Mouse (Mus musculus) hindbrain, embryonic 14.5 days (tissue): Measurements from ENCODE around the gene Pfn2. TPM values are rescaled to one million over a fixed set of nuclear protein-coding genes. Genes with fewer than 3 reads are reported as not detected.

Experiments used
- ATAC-seq: fragments of 200-750 bp; cut with Nextera tagmentation; 2 replicates; pipeline ENCODE4 v1.8.0; 2017; ENCODE audit warnings: moderate number of reproducible peaks, mild to moderate bottlenecking, moderate TSS enrichment, moderate library complexity; ENCODE audit not compliant: low FRiP score
- DNase-seq: peaks from one replicate; pipeline ENCODE4 v3.0.0-alpha.2; 2015; ENCODE audit warnings: low spot score
- H3K27ac ChIP-seq: fragments of 300-500 bp; sonication (generic); 2 replicates; pipeline ENCODE4 v1.5.1; 2014; ENCODE audit warnings: mild to moderate bottlenecking, moderate library complexity
- H3K27me3 ChIP-seq: fragments of 300-500 bp; sonication (generic); 2 replicates; pipeline ENCODE4 v1.6.1; 2014; ENCODE audit warnings: mild to moderate bottlenecking, low read length, mixed read lengths; ENCODE audit not compliant: control insufficient read depth, insufficient read depth
- H3K36me3 ChIP-seq: fragments of 300-500 bp; sonication (generic); replicated peaks from 2 replicates; pipeline ENCODE4 v1.6.1; 2014; ENCODE audit not compliant: control insufficient read depth, insufficient read depth
- H3K4me1 ChIP-seq: fragments of 300-500 bp; sonication (generic); replicated peaks from 2 replicates; pipeline ENCODE4 v1.6.1; 2014; ENCODE audit warnings: antibody characterized with exemption, low read length, mixed read lengths; ENCODE audit not compliant: control insufficient read depth, insufficient read depth
- H3K4me2 ChIP-seq: fragments of 300-500 bp; sonication (generic); replicated peaks from 2 replicates; pipeline ENCODE4 v1.6.1; 2014; ENCODE audit warnings: mild to moderate bottlenecking, moderate library complexity
- H3K4me3 ChIP-seq: fragments of 300-500 bp; sonication (generic); replicated peaks from 2 replicates; pipeline ENCODE4 v1.5.1; 2014; ENCODE audit warnings: mild to moderate bottlenecking, low read length
- H3K9ac ChIP-seq: fragments of 300-500 bp; sonication (generic); 2 replicates; pipeline ENCODE4 v1.6.1; 2014
- H3K9me3 ChIP-seq: fragments of 300-500 bp; sonication (generic); 2 replicates; pipeline ENCODE4 v1.6.1; 2016; ENCODE audit warnings: low read length; ENCODE audit not compliant: control insufficient read depth
- WGBS: fragments of 180-500 bp; shearing (Covaris S2); extraction: QIAGEN DNeasy Blood & Tissue Kit; methylation state at CpG from one replicate; pipeline ENCODE4 v1.1.7; 2014; 5-methylcytosine and 5-hydroxymethylcytosine counted together
- polyA plus RNA-seq: library from polyadenylated mRNA; unstranded; fragments of >200 nt; fragmentation: Nextera tagmentation; extraction: Ambion mirVana; gene quantifications from 2 replicates; pipeline ENCODE4 v1.2.1, GENCODE M21; 2014

The Pfn2 gene
- polyA plus RNA-seq = 736 and 803 TPM in 2 replicates

DNA sequence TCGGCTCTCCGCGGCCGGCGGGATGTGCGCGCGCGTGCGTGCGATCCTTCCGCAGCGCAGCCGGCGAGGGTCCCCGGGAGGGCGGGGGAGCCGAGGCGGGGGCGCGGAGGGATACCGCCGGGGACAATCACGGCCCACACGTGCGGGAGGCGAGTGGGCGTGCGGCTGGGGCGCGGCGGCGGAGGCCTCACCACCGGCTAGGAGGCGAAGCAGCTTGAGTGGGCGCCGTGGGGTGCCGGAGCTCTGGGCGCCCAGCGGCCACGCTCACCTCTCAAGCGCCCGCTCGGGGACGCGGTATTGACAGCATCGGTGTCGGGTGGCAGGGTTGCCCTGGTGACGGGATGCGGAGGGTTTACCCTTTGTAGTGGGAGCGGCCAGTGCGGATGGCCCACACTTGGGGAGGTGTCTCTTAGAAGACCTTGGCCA lies at the start of gene Pfn2:
Gene Pfn2 (minus strand): TSS at position 320 of the 426 bp plus-strand sequence.
- Histone ChIP-seq H3K4me2 (peak within 1 kb of the TSS; percentile 74), H3K27me3 (no peaks in the 10 kb centered on the region), H3K9ac (peak within 1 kb of the TSS; percentile 99), H3K27ac (peak within 1 kb of the TSS; percentile 100), H3K4me3 (peak within 1 kb of the TSS; percentile 99), H3K36me3 (peaks cover 19% of the 10 kb centered on the region), H3K9me3 (no peaks in the 10 kb centered on the region), H3K4me1 (peaks cover 21% of the 10 kb centered on the region)
- DNase-seq (peak; percentile 89), ATAC-seq (peak; percentile 91)
- WGBS = under 1% methylated on average over 43 of the region's 52 CpGs

DNA sequence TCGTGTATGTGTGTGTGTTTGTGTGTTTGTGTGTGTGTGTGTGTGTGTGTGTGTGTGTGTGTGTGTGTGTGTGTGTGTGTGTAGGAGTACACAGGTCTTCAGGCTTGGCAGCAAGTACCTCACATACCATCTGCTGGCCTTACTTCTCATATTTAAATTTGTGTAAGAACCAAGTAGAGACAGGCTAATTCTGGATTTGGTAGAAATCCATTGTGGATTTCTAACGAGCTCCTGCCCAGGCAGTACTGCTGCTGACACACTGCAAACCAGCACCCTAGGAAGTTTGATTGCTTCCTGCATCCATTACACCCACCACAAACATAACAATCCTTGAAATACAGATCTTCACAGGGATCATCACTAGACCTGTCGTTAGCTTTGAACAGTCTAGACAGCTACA lies 35.1 kb upstream of the Pfn2 start:
- DNase-seq = no peak
- H3K27ac ChIP-seq = no peak overlapping the region
- H3K9me3 ChIP-seq = no peaks in the 10 kb centered on the region
- no peak overlapping the region for H3K9ac ChIP-seq
- 83% methylated on average over 3 of the region's 3 CpGs for WGBS
- no peak overlapping the region for H3K4me2 ChIP-seq
- no peaks in the 10 kb centered on the region for H3K4me1 ChIP-seq
- no peak for ATAC-seq
- H3K36me3 ChIP-seq = no peaks in the 10 kb centered on the region
- no peak overlapping the region for H3K4me3 ChIP-seq
- no peaks in the 10 kb centered on the region for H3K27me3 ChIP-seq

DNA sequence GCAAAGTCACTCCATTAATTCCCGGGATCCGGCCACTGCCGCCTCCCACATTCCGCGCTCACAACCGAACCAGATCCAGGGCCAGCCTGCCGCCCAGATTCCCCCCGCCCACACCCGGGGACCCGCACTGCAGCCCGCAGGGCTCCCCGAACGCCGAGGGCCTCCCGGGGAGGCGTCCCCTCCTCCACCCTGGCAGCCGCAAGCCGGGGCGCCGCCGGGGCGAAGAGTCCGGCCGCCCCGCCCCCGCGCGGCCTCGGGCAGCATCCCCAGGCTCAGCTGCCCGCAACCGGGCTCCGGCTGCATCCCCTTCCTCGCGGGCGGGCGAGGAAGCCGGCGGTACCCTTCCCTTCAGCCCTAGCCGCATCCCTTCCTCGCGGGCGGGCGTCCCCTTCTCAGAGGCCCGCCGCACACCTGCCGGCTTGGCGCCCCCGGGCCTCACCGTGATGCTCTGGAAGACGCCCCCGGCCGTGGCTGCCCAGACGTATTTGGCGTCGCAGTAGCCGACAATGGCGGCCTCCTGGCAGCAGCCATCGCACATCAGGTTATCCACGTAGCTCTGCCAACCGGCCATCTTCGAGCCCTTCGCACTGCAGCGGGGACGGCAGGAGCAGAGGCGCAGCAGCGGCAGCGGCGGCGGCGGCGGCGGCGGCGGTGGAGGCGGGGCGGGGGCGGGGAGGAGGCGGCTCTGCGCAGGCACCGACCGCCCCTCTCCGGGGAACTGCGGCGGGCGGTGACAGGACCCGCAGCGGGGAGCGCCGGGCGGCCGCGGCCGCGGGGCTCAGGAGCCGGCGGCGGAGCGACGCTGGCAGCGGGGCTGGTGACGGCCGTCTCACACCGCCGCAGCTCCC lies 743 bp downstream of the Pfn2 start:
- Histone ChIP-seq H3K36me3 (peaks cover 25% of the 10 kb centered on the region), H3K4me1 (peaks cover 21% of the 10 kb centered on the region), H3K27ac (peak overlapping the region; percentile 100), H3K4me3 (peak overlapping the region; percentile 99), H3K4me2 (peak overlapping the region; percentile 74), H3K9ac (peak overlapping the region; percentile 99), H3K27me3 (no peaks in the 10 kb centered on the region), H3K9me3 (no peaks in the 10 kb centered on the region)
- peak; percentile 67 for DNase-seq
- peak; percentile 86 for ATAC-seq
- WGBS = under 1% methylated on average over 84 of the region's 104 CpGs

DNA sequence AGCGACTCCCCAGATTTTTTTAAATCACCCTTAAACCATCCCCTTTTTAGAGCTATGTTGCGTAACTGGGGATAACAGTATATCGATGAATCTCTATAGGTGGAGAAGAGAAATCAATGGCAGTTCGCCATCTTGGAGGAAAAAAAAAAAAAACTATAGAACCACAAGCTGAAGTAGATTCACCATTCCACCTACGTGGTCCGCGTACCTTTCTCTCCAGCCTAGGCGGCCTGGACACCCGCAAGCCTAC lies 1.3 kb downstream of the Pfn2 start:
- Histone ChIP-seq H3K4me1 (peaks cover 21% of the 10 kb centered on the region), H3K9me3 (no peaks in the 10 kb centered on the region), H3K27me3 (no peaks in the 10 kb centered on the region), H3K27ac (peak overlapping the region; percentile 100), H3K4me2 (peak overlapping the region; percentile 74), H3K4me3 (peak overlapping the region; percentile 99), H3K9ac (peak overlapping the region; percentile 99), H3K36me3 (peaks cover 30% of the 10 kb centered on the region)
- WGBS = under 1% methylated on average over 9 of the region's 9 CpGs
- ATAC-seq = no peak; the same call in 1 of the 2 replicates
- DNase-seq = no peak

DNA sequence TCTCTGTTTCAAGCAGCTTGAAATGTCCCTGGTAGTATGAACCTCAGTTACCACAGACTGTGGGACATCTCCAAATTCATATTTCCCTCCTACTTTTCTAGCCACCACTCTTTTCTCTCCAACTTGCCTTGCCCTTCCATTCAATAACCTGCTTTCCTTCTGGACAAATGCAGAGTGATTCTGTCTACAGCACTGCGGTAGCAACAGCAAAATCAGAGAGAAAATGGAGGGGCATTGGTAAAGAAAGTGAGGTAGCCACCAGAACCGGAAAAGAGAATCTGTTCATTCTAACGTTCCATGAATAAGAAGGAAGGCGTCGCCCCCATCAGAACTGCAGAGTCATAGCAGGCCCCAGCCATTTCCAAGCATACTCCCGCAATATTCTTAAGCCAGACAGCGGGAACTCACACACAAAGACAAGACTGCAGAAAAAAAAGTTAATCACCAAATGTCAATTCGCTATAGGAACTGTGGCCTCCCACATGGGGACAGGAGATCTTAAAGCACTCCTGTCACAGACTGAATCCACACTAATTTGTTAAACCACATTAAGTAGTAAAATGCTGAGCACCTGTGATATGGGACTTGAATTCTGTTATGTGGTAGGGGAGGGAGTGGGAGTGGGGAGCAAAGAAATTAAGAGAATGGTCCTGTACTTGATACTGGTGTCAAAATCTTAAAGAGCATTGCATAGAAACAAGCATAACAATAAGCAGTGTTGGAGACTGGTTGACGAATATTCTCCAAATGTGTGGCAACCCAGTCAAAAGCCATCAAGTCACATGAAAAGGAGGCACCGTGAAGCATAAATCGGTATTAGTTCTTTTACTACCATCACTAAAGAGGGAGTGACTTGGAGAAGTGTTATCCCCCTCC lies 1.9 kb downstream of the Pfn2 start:
- DNase-seq = peak; percentile 62
- Histone ChIP-seq H3K27me3 (no peaks in the 10 kb centered on the region), H3K9me3 (no peaks in the 10 kb centered on the region), H3K36me3 (peaks cover 36% of the 10 kb centered on the region), H3K4me3 (peak overlapping the region; percentile 99), H3K4me1 (peaks cover 21% of the 10 kb centered on the region), H3K4me2 (peak overlapping the region; percentile 74), H3K9ac (peak overlapping the region; percentile 99), H3K27ac (peak overlapping the region; percentile 100)
- WGBS = 5% methylated on average over 11 of the region's 11 CpGs
- no peak for ATAC-seq

DNA sequence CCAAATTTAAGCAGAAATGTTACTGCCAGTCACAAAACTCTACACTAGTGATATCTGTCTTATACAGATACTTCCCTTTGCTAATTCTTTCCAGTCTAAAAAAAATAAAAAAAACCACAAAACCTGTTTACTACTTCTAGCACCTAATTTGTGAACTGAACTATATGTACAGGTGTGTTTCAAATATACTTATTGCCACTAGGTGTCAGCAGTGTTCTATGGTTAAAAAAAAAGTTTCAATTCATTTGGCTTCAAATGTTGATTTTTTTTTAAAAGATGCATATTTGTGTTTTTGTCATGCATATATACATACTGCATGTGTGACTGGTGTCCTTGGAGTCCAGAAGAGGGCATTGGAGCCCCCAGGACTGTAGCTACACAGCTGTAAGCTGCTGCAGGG lies 4.1 kb downstream of the Pfn2 start:
- peaks cover 49% of the 10 kb centered on the region for H3K36me3 ChIP-seq
- H3K27me3 ChIP-seq = no peaks in the 10 kb centered on the region
- peaks cover 21% of the 10 kb centered on the region for H3K4me1 ChIP-seq
- no peak overlapping the region for H3K4me2 ChIP-seq
- ATAC-seq (no peak), DNase-seq (peak; percentile 75)
- H3K9ac ChIP-seq = no peak overlapping the region
- no peaks in the 10 kb centered on the region for H3K9me3 ChIP-seq
- no peak overlapping the region for H3K4me3 ChIP-seq
- no peak overlapping the region for H3K27ac ChIP-seq

DNA sequence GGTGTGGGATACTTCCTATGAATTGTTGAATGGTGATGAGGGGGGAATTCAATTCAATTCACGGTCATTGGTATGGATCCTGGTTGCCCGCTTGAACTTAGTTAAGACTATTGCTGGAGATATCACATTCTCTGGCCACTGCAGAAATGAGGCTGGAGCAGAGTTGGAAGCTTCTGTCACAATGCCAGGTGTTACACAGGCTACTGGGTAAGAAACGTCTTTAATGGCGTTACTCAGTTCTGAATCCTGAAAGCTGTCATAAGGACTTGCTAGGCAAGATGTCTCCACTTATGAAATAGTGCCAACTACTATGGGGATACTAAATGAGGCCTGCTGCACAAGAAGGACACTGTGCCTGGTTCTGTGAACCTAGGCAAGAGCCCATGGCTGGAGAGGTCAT lies 11.0 kb downstream of the Pfn2 start:
- DNase-seq = no peak
- no peak for ATAC-seq
- H3K4me3 ChIP-seq = no peak overlapping the region
- no peak overlapping the region for H3K4me2 ChIP-seq
- no peaks in the 10 kb centered on the region for H3K27me3 ChIP-seq
- H3K9me3 ChIP-seq = no peaks in the 10 kb centered on the region
- H3K9ac ChIP-seq = no peak overlapping the region
- no peaks in the 10 kb centered on the region for H3K4me1 ChIP-seq
- 91% methylated on average over 4 of the region's 4 CpGs for WGBS
- no peak overlapping the region for H3K27ac ChIP-seq
- H3K36me3 ChIP-seq = peaks cover 48% of the 10 kb centered on the region

DNA sequence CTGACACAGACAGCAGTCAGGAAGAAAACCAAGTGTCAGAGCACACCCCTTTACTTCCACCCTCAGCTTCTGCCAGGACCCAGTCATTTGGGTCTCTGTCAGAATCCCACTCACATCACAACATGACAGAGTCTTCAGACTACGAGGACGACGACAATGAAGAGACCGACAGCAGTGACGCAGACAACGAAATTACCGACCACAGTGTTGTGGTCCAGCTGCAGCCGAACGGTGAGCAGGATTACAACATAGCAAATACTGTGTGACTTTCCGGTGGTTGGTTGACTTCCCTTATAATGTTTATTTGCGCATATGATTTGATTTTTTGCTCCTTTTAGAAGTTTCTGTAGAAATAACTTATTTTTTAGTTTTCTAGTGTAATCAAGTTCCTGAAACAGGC lies 14.3 kb downstream of the Pfn2 start:
- Histone ChIP-seq H3K4me3 (no peak overlapping the region), H3K4me1 (no peaks in the 10 kb centered on the region), H3K36me3 (peaks cover 40% of the 10 kb centered on the region), H3K27me3 (no peaks in the 10 kb centered on the region), H3K4me2 (no peak overlapping the region), H3K9ac (no peak overlapping the region), H3K9me3 (no peaks in the 10 kb centered on the region), H3K27ac (no peak overlapping the region)
- ATAC-seq = no peak
- 92% methylated on average over 11 of the region's 11 CpGs for whole genome bisulfite sequencing
- DNase-seq = no peak

DNA sequence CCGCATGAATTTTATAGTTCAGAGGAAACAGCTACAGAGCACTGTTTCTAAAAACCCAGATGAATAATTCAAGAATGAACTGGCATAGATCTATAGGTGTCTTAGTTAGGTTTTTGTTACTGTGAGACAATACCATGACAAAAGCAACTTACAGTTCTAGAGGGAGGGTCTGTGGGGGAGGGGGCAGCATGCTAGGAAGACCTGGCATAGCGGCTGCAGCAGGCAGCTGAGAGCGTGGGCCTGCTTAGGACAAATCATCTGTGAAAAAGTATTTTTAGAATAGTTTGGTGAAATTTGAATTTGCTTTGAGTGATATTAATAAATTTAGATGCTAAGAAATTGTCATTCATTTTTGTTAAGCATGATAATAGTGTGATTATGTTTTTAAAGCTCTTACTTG lies 22.0 kb downstream of the Pfn2 start:
- H3K4me3 ChIP-seq = no peak overlapping the region
- DNase-seq = no peak
- H3K36me3 ChIP-seq = peaks cover 18% of the 10 kb centered on the region; the same call in 1 of the 2 replicates
- no peaks in the 10 kb centered on the region for H3K4me1 ChIP-seq
- no peak overlapping the region for H3K27ac ChIP-seq
- no peak overlapping the region for H3K4me2 ChIP-seq
- no peaks in the 10 kb centered on the region for H3K27me3 ChIP-seq
- no peak overlapping the region for H3K9ac ChIP-seq
- H3K9me3 ChIP-seq = no peaks in the 10 kb centered on the region
- 93% methylated on average over 3 of the region's 3 CpGs for WGBS
- ATAC-seq = no peak
